Mouse (Mus musculus) gastrocnemius, postnatal 10 days (tissue): Measurements from ENCODE around the gene Abca8b. TPM values are rescaled to one million over a fixed set of nuclear protein-coding genes. Genes with fewer than 3 reads are reported as not detected.

Experiments used
- total RNA-seq, 2 experiments: library from RNA; stranded (reverse); gene quantifications; 2 replicates each; pipeline ENCODE4 v1.2.3; 2021

The Abca8b gene
- total RNA-seq, 2 experiments from 2014 or later, result 11.3 to 12.1 TPM

Other genes starting within 250 kb of the Abca8b start
- not detected for gene 1700012B07Rik, start 167.8 kb downstream of the Abca8b start, total RNA-seq
- 10 to 100 TPM; 40.9 to 55.1 TPM for gene Abca8a, start 100.1 kb upstream of the Abca8b start, total RNA-seq
- gene Abca9, start 172.4 kb upstream of the Abca8b start, total RNA-seq, result 10 to 100 TPM; 20.9 to 26.2 TPM